Mouse (Mus musculus): ENCODE measurements at regions not wholly inside any gene's neighbourhood (a gene's known extent, or its start where the extent isn't known, plus 50 kb on each side); places are given as distances from the start of the nearest gene placed in this dataset.

- WGBS, result 61% methylated on average over 7 of the region's 7 CpGs
Measured at GRCm38 (mm10) chr9:56562440-56562839, 144.0 kb downstream of the Hmg20a start.

GRCm38 (mm10) chr9:56564048-56564737 is 145.8 kb downstream of the Hmg20a start:
- H3K4me3 ChIP-seq (ENCODE audit: low read length), result no peak overlapping the region
- 17% methylated on average over 11 of the region's 11 CpGs for WGBS
- H3K27me3 ChIP-seq (replicated peaks; ENCODE audit: control insufficient read depth, insufficient read depth, low read length), result no peaks in the 10 kb centered on the region
- H3K36me3 ChIP-seq (ENCODE audit: control insufficient read depth, insufficient read depth, low read length), result no peaks in the 10 kb centered on the region
- peaks cover 6% of the 10 kb centered on the region for H3K4me1 ChIP-seq (ENCODE audit: control insufficient read depth, insufficient read depth, low read depth, low read length)
- no peak for ATAC-seq
- peak overlapping the region; percentile 25; the same call in 1 of the 2 replicates for H3K27ac ChIP-seq (ENCODE audit: low read depth, low read length)
- no peaks in the 10 kb centered on the region for H3K9me3 ChIP-seq (ENCODE audit: control insufficient read depth, low read length)
- H3K9ac ChIP-seq (ENCODE audit: low read depth, low read length), result no peak overlapping the region; the same call in 1 of the 2 replicates
- H3K4me2 ChIP-seq (ENCODE audit: low read length), result no peak overlapping the region

More at GRCm38 (mm10) chr9:56562440-56562839, 144.0 kb downstream of the Hmg20a start:
- H3K36me3 ChIP-seq (ENCODE audit: control insufficient read depth, insufficient read depth, low read length), result no peaks in the 10 kb centered on the region
- no peak overlapping the region for H3K4me2 ChIP-seq (ENCODE audit: low read length)
- peaks cover 6% of the 10 kb centered on the region for H3K4me1 ChIP-seq (ENCODE audit: control insufficient read depth, insufficient read depth, low read depth, low read length)
- no peak overlapping the region for H3K4me3 ChIP-seq (ENCODE audit: low read length)
- no peaks in the 10 kb centered on the region for H3K27me3 ChIP-seq (replicated peaks; ENCODE audit: control insufficient read depth, insufficient read depth, low read length)
- H3K9me3 ChIP-seq (ENCODE audit: control insufficient read depth, low read length), result no peaks in the 10 kb centered on the region
- no peak for ATAC-seq
- no peak overlapping the region for H3K9ac ChIP-seq (ENCODE audit: low read depth, low read length)
- no peak overlapping the region for H3K27ac ChIP-seq (ENCODE audit: low read depth, low read length)
